Mouse (Mus musculus) skeletal muscle tissue, adult 2 months (tissue): ENCODE measurements at regions not wholly inside any gene's neighbourhood (a gene's known extent, or its start where the extent isn't known, plus 50 kb on each side); places are given as distances from the start of the nearest gene placed in this dataset.
"Not testable (repeated sequence)": the region's sequence is repeated elsewhere in the genome, so short reads cannot be mapped to it uniquely, and the experiment has no call there.

Experiments used
- DNase-seq: peaks from one replicate; pipeline ENCODE4 v3.0.0-alpha.2; 2012; ENCODE audit warnings: low read depth, low spot score

GRCm38 (mm10) chr1:79379736-79380135 lies 60.2 kb downstream of the Scg2 start:
- no peak for DNase-seq

GRCm38 (mm10) chr1:79374811-79375210 lies 65.1 kb downstream of the Scg2 start:
- DNase-seq, result no peak

GRCm38 (mm10) chr1:79357291-79358045 lies 82.5 kb downstream of the Scg2 start:
- DNase-seq, result no peak

- no peak for DNase-seq
These were observed 93.4 kb downstream of the Scg2 start for GRCm38 (mm10) chr1:79346511-79346910.

- peak; percentile 2 for DNase-seq
These were observed 104.3 kb downstream of the Scg2 start for GRCm38 (mm10) chr1:79335480-79336114.

- no peak for DNase-seq
These were observed 122.7 kb downstream of the Scg2 start for GRCm38 (mm10) chr1:79317194-79317593.

- peak; percentile 1 for DNase-seq
These were observed 125.1 kb downstream of the Scg2 start for GRCm38 (mm10) chr1:79314774-79315173.

- no peak for DNase-seq
These were observed 127.8 kb downstream of the Scg2 start for GRCm38 (mm10) chr1:79312153-79312552.

- no peak for DNase-seq
These were observed 136.3 kb downstream of the Scg2 start for GRCm38 (mm10) chr1:79303602-79304001.

- DNase-seq, result no peak
These were observed 140.3 kb downstream of the Scg2 start for GRCm38 (mm10) chr1:79299639-79300038.

- no peak for DNase-seq
These were observed 180.2 kb downstream of the Scg2 start for GRCm38 (mm10) chr1:79259726-79260125.

- DNase-seq, result no peak
These were observed 226.9 kb downstream of the Scg2 start for GRCm38 (mm10) chr1:79212970-79213369.

- DNase-seq, result no peak
These were observed 227.4 kb downstream of the Scg2 start for GRCm38 (mm10) chr1:79212471-79212870.

GRCm38 (mm10) chr1:79211981-79212380 lies 227.9 kb downstream of the Scg2 start:
- DNase-seq, result not testable (repeated sequence)

- no peak for DNase-seq
These were observed 232.7 kb downstream of the Scg2 start for GRCm38 (mm10) chr1:79207207-79207606.

- no peak for DNase-seq
These were observed 242.2 kb downstream of the Scg2 start for GRCm38 (mm10) chr1:79197682-79198081.

GRCm38 (mm10) chr1:79191031-79191430 lies 248.9 kb downstream of the Scg2 start:
- no peak for DNase-seq

- no peak for DNase-seq
These were observed 256.1 kb downstream of the Scg2 start for GRCm38 (mm10) chr1:79183534-79184411.

GRCm38 (mm10) chr1:79144113-79144512 lies 295.8 kb downstream of the Scg2 start:
- DNase-seq, result no peak
